Mouse (Mus musculus) G1E (cell line): ENCODE data around the gene Acer1.

ENCODE experiments used
- CTCF ChIP-seq: IDR thresholded peaks from 2 replicates; pipeline ENCODE4 v1.5.1; 2012; ENCODE audit warnings: low read depth, low read length, inconsistent platforms, mixed read lengths
- GATA1 ChIP-seq: IDR thresholded peaks from 2 replicates; pipeline ENCODE4 v1.6.1; 2012; ENCODE audit warnings: borderline replicate concordance, low read length, inconsistent platforms, mixed read lengths
- POLR2AphosphoS5 ChIP-seq: IDR thresholded peaks from 2 replicates; pipeline ENCODE4 v1.6.1; 2012; ENCODE audit warnings: low read depth, low read length, inconsistent platforms; ENCODE audit not compliant: insufficient replicate concordance
- TAL1 ChIP-seq: conservative IDR thresholded peaks from 2 replicates; pipeline ENCODE4 v1.6.1; 2012; ENCODE audit warnings: low read depth, low read length, inconsistent platforms, mixed read lengths

DNA sequence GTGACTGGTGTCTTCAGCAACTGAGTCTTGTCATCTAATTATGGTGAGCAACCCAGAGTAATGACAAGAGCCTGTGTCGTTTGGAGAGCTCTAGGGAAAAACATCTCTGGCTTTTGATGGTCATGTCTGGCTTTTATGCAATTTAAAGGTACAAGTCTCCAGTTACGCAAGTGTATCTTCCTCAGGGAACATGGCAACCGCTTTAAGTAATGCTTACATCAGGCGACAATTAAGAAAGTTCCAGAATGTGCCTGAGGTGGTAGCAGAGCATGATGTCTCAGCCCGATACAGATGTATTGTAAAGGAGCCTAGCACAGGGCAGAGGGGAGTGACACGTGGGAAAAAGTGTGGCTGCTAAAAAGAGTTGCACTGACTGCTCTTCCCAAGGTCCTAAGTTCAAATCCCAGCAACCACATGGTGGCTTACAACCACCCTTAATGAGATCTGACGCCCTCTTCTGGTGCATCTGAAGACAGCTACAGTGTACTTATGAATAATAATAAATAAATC lies 7.0 kb upstream of the Acer1 start:
- TF ChIP-seq CTCF (no peak), POLR2AphosphoS5 (no peak), TAL1 (no peak), GATA1 (no peak)
